Mouse (Mus musculus) limb, embryonic 13.5 days (tissue): ENCODE data around the gene Prr15l. TPM values are rescaled to one million over a fixed set of nuclear protein-coding genes. Genes with fewer than 3 reads are reported as not detected.

ENCODE experiments used
- ATAC-seq: fragments of 200-750 bp; cut with Nextera tagmentation; 2 replicates; pipeline ENCODE4 v1.8.0; 2017; ENCODE audit warnings: low read depth, moderate number of reproducible peaks, moderate TSS enrichment; ENCODE audit not compliant: low FRiP score
- H3K27ac ChIP-seq: fragments of 300-500 bp; sonication (generic); 2 replicates; pipeline ENCODE4 v1.5.1; 2015; ENCODE audit warnings: inconsistent platforms, mild to moderate bottlenecking, moderate library complexity
- H3K27me3 ChIP-seq: fragments of 300-500 bp; sonication (generic); 2 replicates; pipeline ENCODE4 v1.6.1; 2015; ENCODE audit warnings: mild to moderate bottlenecking, inconsistent platforms
- H3K36me3 ChIP-seq: fragments of 300-500 bp; sonication (generic); 2 replicates; pipeline ENCODE4 v1.6.1; 2015; ENCODE audit warnings: inconsistent platforms, mild to moderate bottlenecking, moderate library complexity
- H3K4me1 ChIP-seq: fragments of 300-500 bp; sonication (generic); 2 replicates; pipeline ENCODE4 v1.6.1; 2015; ENCODE audit warnings: inconsistent platforms
- H3K4me2 ChIP-seq: fragments of 300-500 bp; sonication (generic); replicated peaks from 2 replicates; pipeline ENCODE4 v1.6.1; 2015; ENCODE audit warnings: inconsistent platforms, mild to moderate bottlenecking, moderate library complexity
- H3K4me3 ChIP-seq: fragments of 300-500 bp; sonication (generic); 2 replicates; pipeline ENCODE4 v1.5.1; 2015; ENCODE audit warnings: moderate library complexity, mild to moderate bottlenecking, inconsistent platforms
- H3K9ac ChIP-seq: fragments of 300-500 bp; sonication (generic); 2 replicates; pipeline ENCODE4 v1.6.1; 2015; ENCODE audit warnings: mild to moderate bottlenecking, inconsistent platforms
- H3K9me3 ChIP-seq: fragments of 300-500 bp; sonication (generic); 2 replicates; pipeline ENCODE4 v1.6.1; 2016; ENCODE audit warnings: inconsistent platforms
- WGBS: fragments of 180-500 bp; shearing (Covaris S2); methylation state at CpG from one replicate; pipeline ENCODE4 v1.1.7; 2015; 5-methylcytosine and 5-hydroxymethylcytosine counted together
- polyA plus RNA-seq: library from polyadenylated mRNA; unstranded; fragments of >200 nt; fragmentation: Nextera tagmentation; extraction: Ambion mirVana; gene quantifications from 2 replicates; pipeline ENCODE4 v1.2.1, GENCODE M21; 2015

Prr15l gene
- polyA plus RNA-seq = 0.60 and 0.97 TPM in 2 replicates

GRCm38 (mm10) chr11:96928088-96928487, at the start of gene Prr15l:
TSS of gene Prr15l (plus strand) at chr11:96928104.
- Histone ChIP-seq H3K27me3 (peaks cover 30% of the 10 kb centered on the region), H3K9ac (no peak within 1 kb of the TSS), H3K4me1 (peaks cover 19% of the 10 kb centered on the region), H3K4me3 (no peak within 1 kb of the TSS), H3K9me3 (no peaks in the 10 kb centered on the region), H3K4me2 (0 out of 2 replicates have a peak within 1 kb of the TSS, but pooled peaks have one; percentile 9), H3K36me3 (no peaks in the 10 kb centered on the region), H3K27ac (no peak within 1 kb of the TSS)
- WGBS = 49% methylated on average over 2 of the region's 2 CpGs
- ATAC-seq = no peak

- Histone ChIP-seq H3K36me3 (no peaks in the 10 kb centered on the region), H3K9ac (no peak overlapping the region), H3K27me3 (peaks cover 10% of the 10 kb centered on the region), H3K4me3 (no peak overlapping the region), H3K4me1 (peaks cover 28% of the 10 kb centered on the region), H3K9me3 (no peaks in the 10 kb centered on the region), H3K4me2 (no peak overlapping the region), H3K27ac (no peak overlapping the region)
- WGBS = 72% methylated on average over 3 of the region's 3 CpGs
- ATAC-seq = no peak
Measured at GRCm38 (mm10) chr11:96878715-96879114, 49.2 kb upstream of the Prr15l start.

- H3K9ac ChIP-seq = no peak overlapping the region
- ATAC-seq = no peak
- no peaks in the 10 kb centered on the region for H3K9me3 ChIP-seq
- no peak overlapping the region for H3K4me3 ChIP-seq
- H3K36me3 ChIP-seq = no peaks in the 10 kb centered on the region
- WGBS = 50% methylated on average over 7 of the region's 7 CpGs
- peaks cover 10% of the 10 kb centered on the region for H3K27me3 ChIP-seq
- H3K4me1 ChIP-seq = peaks cover 23% of the 10 kb centered on the region
- H3K4me2 ChIP-seq = no peak overlapping the region
- no peak overlapping the region for H3K27ac ChIP-seq
Measured at GRCm38 (mm10) chr11:96879359-96879758, 48.5 kb upstream of the Prr15l start.

GRCm38 (mm10) chr11:96880296-96880695, 47.6 kb upstream of the Prr15l start:
- Histone ChIP-seq H3K9me3 (no peaks in the 10 kb centered on the region), H3K27me3 (peaks cover 4% of the 10 kb centered on the region; the same call in 1 of the 2 replicates), H3K4me3 (no peak overlapping the region), H3K4me1 (peaks cover 19% of the 10 kb centered on the region), H3K4me2 (no peak overlapping the region), H3K36me3 (no peaks in the 10 kb centered on the region), H3K9ac (no peak overlapping the region), H3K27ac (no peak overlapping the region)
- 88% methylated on average over 9 of the region's 9 CpGs for WGBS
- no peak for ATAC-seq

- Histone ChIP-seq H3K4me3 (no peak overlapping the region), H3K36me3 (no peaks in the 10 kb centered on the region), H3K4me2 (no peak overlapping the region), H3K4me1 (peaks cover 10% of the 10 kb centered on the region), H3K27me3 (no peaks in the 10 kb centered on the region), H3K9me3 (no peaks in the 10 kb centered on the region), H3K9ac (no peak overlapping the region), H3K27ac (no peak overlapping the region)
- 15% methylated on average over 5 of the region's 5 CpGs for WGBS
- no peak for ATAC-seq
Measured at GRCm38 (mm10) chr11:96885901-96886340, 42.0 kb upstream of the Prr15l start.

GRCm38 (mm10) chr11:96886942-96887546, 40.9 kb upstream of the Prr15l start:
- H3K4me2 ChIP-seq = no peak overlapping the region
- no peak overlapping the region for H3K4me3 ChIP-seq
- no peak overlapping the region for H3K27ac ChIP-seq
- H3K9ac ChIP-seq = no peak overlapping the region
- WGBS = 85% methylated on average over 8 of the region's 8 CpGs
- ATAC-seq = no peak
- no peaks in the 10 kb centered on the region for H3K9me3 ChIP-seq
- no peaks in the 10 kb centered on the region for H3K27me3 ChIP-seq
- H3K4me1 ChIP-seq = peaks cover 10% of the 10 kb centered on the region
- H3K36me3 ChIP-seq = no peaks in the 10 kb centered on the region

- ATAC-seq = no peak
- H3K36me3 ChIP-seq = no peaks in the 10 kb centered on the region
- H3K4me1 ChIP-seq = no peaks in the 10 kb centered on the region
- no peaks in the 10 kb centered on the region for H3K27me3 ChIP-seq
- no peak overlapping the region for H3K9ac ChIP-seq
- no peak overlapping the region for H3K4me2 ChIP-seq
- 26% methylated on average over 14 of the region's 14 CpGs for WGBS
- no peaks in the 10 kb centered on the region for H3K9me3 ChIP-seq
- no peak overlapping the region for H3K4me3 ChIP-seq
- no peak overlapping the region for H3K27ac ChIP-seq
Measured at GRCm38 (mm10) chr11:96891784-96892527, 35.9 kb upstream of the Prr15l start.

- H3K27me3 ChIP-seq = no peaks in the 10 kb centered on the region
- H3K9me3 ChIP-seq = no peaks in the 10 kb centered on the region
- no peak overlapping the region for H3K9ac ChIP-seq
- no peak overlapping the region for H3K4me2 ChIP-seq
- H3K4me1 ChIP-seq = no peaks in the 10 kb centered on the region
- ATAC-seq = no peak
- H3K36me3 ChIP-seq = no peaks in the 10 kb centered on the region
- H3K27ac ChIP-seq = no peak overlapping the region
- H3K4me3 ChIP-seq = no peak overlapping the region
- WGBS = 68% methylated on average over 11 of the region's 11 CpGs
Measured at GRCm38 (mm10) chr11:96893203-96893842, 34.6 kb upstream of the Prr15l start.

GRCm38 (mm10) chr11:96895886-96896285, 32.0 kb upstream of the Prr15l start:
- H3K9ac ChIP-seq = no peak overlapping the region
- ATAC-seq = no peak
- H3K27me3 ChIP-seq = 0 out of 2 replicates have a peak, but pooled peaks cover 4% of the 10 kb centered on the region
- peaks cover 6% of the 10 kb centered on the region; the same call in 1 of the 2 replicates for H3K4me1 ChIP-seq
- no peak overlapping the region for H3K27ac ChIP-seq
- no peaks in the 10 kb centered on the region for H3K9me3 ChIP-seq
- no peak overlapping the region for H3K4me2 ChIP-seq
- 79% methylated on average over 4 of the region's 4 CpGs for WGBS
- no peak overlapping the region for H3K4me3 ChIP-seq
- H3K36me3 ChIP-seq = no peaks in the 10 kb centered on the region

GRCm38 (mm10) chr11:96899449-96900306, 28.2 kb upstream of the Prr15l start:
- H3K9me3 ChIP-seq = no peaks in the 10 kb centered on the region
- H3K4me1 ChIP-seq = peaks cover 24% of the 10 kb centered on the region
- H3K4me3 ChIP-seq = no peak overlapping the region
- 40% methylated on average over 13 of the region's 13 CpGs for WGBS
- no peak for ATAC-seq
- H3K4me2 ChIP-seq = peak overlapping the region; percentile 9; the same call in 1 of the 2 replicates
- no peaks in the 10 kb centered on the region for H3K36me3 ChIP-seq
- no peak overlapping the region for H3K9ac ChIP-seq
- 0 out of 2 replicates have a peak, but pooled peaks cover 9% of the 10 kb centered on the region for H3K27me3 ChIP-seq
- no peak overlapping the region for H3K27ac ChIP-seq

GRCm38 (mm10) chr11:96901332-96901731, 26.6 kb upstream of the Prr15l start:
- 51% methylated on average over 9 of the region's 9 CpGs for WGBS
- no peak overlapping the region for H3K27ac ChIP-seq
- no peak for ATAC-seq
- H3K4me2 ChIP-seq = no peak overlapping the region
- peaks cover 5% of the 10 kb centered on the region; the same call in 1 of the 2 replicates for H3K36me3 ChIP-seq
- H3K4me3 ChIP-seq = no peak overlapping the region
- H3K9me3 ChIP-seq = no peaks in the 10 kb centered on the region
- peaks cover 24% of the 10 kb centered on the region for H3K4me1 ChIP-seq
- H3K9ac ChIP-seq = no peak overlapping the region
- 0 out of 2 replicates have a peak, but pooled peaks cover 9% of the 10 kb centered on the region for H3K27me3 ChIP-seq
